ENCODE assay signal across 14 mouse cellular contexts in the genomic region with DNA sequence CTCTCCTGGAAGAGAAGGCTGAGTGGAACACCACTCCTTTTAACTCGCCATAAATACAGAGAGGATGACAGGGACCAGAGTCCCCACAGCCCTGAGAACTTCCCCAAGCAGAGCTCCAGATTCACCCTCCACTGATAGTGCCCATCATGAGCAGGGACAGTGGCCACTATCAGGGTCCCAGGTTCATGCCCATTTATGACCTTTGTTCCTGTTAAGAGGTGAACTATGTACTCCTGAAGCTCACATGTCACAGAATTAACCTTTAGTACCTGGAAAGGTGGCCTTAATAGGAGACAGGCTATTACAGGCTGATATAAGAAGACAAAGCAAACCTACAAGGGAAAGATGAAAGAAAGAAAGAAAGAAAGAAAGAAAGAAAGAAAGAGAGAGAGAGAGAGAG.
"Had no signal": no experiment of that assay in that cellular context is flagged by ENCODE, and none has a peak within 500 bp of the region (broad histone marks: within the 10 kb centered on the region; RNA-seq: fewer than 3 reads in every experiment).

No protein-coding gene starts in this region.

- DNase-seq: kidney, adult 18-20 months; kidney, postnatal 25 days; layer of hippocampus, postnatal 36 days; lung, adult 18-20 months; lung, postnatal 10 days; midbrain, embryonic 14.5 days; thymus, adult 2 months; thymus, postnatal 14 days; thymus, postnatal 4 days had no signal

- H3K9ac ChIP-seq: liver, embryonic 14.5 days; lung, embryonic 15.5 days had no signal

- H3K27ac ChIP-seq: kidney, postnatal 0 days; left cerebral cortex, adult 2 months; liver, embryonic 14.5 days had no signal

- H3K27me3 ChIP-seq: lung, embryonic 15.5 days had no signal

- H3K4me3 ChIP-seq: left cerebral cortex, adult 2 months; lung, embryonic 15.5 days had no signal

- H3K9me3 ChIP-seq: lung, embryonic 15.5 days had no signal

- H3K36me3 ChIP-seq: lung, embryonic 15.5 days had no signal

- H3K4me2 ChIP-seq: lung, embryonic 15.5 days; midbrain, embryonic 11.5 days had no signal
